Mouse (Mus musculus) activated CD4-positive, CD25-positive, alpha-beta regulatory T cell, adult 4 months (primary cell): ENCODE measurements at regions not wholly inside any gene's neighbourhood (a gene's known extent, or its start where the extent isn't known, plus 50 kb on each side); places are given as distances from the start of the nearest gene placed in this dataset.

Source experiments
- ATAC-seq: one replicate; pipeline ENCODE4 v1.8.0; 2017

DNA sequence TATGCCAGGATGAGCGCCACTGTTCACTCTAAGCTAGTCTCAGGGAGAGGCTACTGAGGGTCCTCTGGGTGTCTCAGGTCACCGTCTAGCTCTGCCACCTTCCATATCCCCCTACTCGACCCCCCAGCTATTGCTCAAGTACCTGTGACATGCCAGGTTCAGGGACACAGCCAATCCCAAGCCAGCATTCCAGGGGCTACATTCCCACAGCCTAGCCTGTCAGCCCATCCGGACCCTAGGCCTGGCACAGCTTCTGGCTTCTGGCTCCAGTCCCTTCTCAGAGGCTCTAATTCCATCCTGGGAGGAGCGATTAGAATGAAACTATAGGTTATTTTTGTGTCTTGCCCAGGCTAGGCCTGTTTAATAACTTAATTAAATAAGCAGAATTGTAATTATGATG lies 105.2 kb downstream of the 1810010D01Rik start:
- no peak for ATAC-seq

DNA sequence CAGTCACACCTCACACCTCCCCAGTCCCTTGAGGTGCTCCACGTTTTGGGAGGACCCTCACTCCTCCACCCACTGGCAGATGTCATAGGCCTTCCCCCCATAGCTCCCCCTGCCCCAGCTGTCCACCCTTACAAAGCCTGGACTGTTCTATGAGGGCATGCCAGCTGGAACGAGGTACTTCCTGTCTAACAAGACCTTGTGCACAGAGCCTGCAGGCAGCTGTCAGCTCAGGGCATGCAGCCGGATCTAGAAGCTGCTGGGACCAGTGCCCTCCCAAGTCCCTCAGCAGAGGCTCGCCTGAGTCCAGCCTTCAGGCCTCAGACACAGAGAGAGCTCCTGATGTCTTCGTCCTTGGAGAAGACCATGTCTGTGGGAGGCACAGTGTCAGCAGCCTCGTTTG lies 105.7 kb downstream of the 1810010D01Rik start:
- ATAC-seq = no peak

DNA sequence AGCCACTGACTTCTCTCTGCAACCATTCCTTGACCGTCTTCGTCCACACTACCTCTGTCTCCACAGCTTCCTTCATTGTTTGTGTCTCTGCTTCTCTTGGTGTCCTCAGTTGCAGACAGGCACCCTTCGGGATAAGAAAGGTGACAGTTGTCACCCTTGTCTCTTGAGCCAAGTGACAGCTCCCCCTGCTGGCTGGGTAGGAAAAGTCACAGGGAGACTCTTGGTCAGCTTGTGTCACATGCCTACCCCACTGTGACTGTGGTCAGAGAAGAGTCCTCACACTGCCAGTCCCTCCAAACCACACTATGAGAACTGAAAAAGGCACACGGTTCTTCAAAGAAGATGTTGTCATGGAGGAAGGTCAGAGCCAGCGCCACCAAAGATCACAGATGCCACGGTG lies 109.6 kb downstream of the 1810010D01Rik start:
- ATAC-seq = no peak

DNA sequence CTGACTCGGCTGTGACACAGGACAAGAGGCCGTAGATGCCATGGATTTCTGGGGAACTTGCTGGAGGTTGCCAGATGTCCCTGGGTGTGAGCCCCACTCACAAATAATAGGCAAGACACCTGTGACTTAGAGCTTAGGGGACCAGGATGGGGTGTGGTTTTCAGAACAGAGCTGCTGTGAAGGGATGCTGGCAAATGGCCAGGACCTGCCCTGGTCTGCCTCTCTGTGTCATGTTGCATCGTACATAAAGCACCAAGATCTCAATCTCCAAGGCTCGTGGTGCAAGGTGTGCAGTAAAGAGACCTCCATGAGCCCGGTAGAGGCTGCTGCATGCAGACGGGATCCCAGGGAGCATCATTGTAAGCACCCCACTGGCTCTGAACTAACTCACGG lies 113.8 kb downstream of the 1810010D01Rik start:
- ATAC-seq = no peak

DNA sequence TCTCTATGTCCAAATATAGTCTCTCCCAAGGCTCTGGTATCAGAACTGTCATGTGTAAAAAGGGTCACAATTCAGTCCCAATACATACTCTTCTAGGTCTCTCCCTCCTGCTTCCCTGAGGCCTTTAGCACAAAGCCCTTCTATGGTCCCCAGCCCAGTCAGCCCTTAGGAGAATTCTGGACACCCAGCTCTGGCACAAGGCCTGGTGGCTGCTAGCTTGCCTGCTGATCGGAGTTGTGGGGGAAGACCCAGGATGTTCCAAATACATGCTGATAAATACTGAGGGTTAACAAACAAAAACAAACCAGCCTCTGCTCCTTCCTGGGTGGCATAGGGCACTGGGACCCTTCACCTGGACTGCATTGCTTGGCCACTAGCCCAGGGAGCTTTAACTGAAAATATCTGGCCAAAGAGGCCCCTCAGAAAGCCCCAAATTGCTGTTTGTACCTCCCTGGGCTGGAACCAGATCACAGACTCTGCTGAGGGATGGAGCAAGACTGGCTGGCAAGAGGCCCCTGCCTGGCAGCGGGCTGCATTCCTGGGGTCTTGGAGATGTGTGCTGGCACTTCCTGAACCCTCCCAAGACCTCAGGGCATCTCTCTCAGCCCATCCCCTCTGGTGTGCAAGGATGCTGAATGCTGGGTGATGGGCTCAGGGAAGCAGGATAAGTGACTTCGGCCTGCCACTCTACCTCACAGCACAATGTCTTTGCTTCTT lies 114.3 kb downstream of the 1810010D01Rik start:
- ATAC-seq = no peak

DNA sequence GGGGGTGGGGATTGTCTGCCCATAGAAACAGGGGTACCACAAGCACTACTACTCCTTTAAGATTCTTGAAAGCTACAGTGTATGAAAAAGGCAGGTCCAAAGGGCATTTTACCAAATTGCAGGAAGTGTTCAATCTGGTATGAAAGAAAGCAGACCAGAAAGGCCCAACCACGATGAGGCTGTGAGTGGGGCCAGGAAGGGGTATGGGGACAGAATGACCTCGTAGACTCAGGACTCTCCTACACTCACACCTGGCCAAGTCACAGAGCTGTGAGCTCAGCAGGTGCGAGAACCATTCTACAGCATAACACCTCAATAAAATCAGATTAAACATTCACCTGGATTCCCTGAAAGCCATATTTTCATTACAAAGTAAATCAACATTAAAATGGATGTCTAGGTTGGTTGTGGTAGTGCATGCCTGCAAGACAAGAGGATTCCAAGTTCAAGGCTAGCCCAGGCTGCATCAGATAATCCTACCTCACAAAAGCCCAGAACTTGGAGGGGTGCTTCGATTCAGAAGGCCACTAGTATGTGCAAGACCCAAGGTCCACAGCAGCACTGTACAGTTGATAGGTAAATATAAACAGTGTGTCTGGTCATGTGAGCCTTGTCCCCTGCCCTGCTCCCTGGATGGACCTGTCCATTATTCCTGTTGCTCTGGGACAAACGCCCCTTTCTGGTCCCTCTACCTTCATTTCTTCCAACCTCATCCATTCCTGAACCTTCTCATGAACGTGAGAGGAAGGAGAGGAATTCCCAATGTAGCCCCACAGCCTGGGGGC lies 115.3 kb downstream of the 1810010D01Rik start:
- ATAC-seq = no peak

DNA sequence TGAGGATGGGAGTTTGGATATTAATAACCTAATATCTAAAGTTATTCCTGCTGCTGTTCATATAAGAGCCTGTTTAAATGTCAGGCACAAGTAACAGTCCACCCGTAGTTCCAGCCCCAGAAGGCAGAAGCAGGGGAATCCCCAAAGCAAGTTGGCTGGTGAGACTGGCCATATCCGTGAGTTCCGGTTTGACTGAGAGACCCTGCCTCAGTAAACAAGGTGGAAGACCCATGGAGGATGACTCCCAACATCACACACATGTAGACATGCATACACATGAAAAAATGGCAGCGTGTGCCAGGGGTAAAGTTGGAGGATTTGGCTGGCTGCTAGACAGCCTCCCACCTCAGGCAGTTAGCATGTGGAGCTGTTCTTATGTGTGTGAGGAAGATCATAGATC lies 117.1 kb downstream of the 1810010D01Rik start:
- ATAC-seq = no peak

DNA sequence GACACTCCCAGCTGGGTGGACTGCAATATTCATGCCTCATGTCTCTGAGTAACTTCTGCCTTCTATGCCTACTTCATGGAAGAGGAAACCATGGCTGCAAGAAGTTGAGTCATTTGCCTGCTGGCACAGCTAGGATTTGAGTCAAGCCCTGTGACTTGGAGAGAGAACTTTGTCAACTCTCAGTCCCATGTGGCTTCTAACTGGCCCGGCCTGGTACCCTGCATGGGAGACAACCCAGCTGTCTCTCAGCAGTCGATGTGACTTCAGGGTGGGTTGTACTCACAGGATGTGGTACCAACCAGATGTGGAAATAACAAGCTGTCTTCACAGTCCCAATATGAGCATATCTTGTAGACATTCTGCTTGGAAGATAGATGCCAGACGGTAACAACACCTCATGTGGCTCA lies 118.6 kb downstream of the 1810010D01Rik start:
- no peak for ATAC-seq

DNA sequence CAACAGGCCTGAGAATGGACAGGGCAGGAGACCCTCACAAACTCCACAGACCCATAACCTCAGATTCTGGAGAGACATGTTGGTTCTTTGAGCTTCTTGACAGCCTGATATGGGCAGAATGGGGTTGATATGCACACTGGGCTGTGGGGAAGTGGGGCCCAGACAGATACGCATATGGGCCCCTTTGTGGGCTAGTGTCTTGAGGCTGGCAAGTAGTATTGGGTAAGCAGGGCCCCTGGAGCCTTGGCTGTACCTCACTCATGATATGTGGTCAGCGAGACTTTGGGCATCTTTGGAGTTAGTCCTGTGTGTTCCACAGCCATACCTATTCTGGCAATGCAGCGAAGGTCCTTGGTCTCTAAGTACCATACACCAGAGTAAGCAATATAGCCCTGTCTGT lies 119.3 kb downstream of the 1810010D01Rik start:
- ATAC-seq = no peak

DNA sequence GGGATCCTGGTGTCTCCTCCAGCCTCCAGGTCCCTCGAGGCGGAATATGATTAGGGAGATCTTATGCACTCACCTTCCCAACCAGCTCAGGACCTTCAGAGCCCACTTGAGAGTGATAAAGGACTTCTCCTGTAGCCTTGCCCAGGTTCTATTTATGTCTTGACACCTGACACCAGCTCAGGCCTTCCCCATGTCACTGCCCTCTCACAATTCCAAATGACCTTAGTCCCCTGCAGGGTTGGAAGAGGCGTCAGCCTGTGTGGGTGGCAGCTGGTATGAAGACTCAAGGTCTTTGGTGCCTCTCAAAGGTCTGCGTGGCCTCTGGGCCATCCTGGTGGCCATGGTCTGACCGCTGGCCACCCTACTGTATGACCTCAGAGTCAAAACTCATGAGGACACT lies 120.1 kb downstream of the 1810010D01Rik start:
- no peak for ATAC-seq

DNA sequence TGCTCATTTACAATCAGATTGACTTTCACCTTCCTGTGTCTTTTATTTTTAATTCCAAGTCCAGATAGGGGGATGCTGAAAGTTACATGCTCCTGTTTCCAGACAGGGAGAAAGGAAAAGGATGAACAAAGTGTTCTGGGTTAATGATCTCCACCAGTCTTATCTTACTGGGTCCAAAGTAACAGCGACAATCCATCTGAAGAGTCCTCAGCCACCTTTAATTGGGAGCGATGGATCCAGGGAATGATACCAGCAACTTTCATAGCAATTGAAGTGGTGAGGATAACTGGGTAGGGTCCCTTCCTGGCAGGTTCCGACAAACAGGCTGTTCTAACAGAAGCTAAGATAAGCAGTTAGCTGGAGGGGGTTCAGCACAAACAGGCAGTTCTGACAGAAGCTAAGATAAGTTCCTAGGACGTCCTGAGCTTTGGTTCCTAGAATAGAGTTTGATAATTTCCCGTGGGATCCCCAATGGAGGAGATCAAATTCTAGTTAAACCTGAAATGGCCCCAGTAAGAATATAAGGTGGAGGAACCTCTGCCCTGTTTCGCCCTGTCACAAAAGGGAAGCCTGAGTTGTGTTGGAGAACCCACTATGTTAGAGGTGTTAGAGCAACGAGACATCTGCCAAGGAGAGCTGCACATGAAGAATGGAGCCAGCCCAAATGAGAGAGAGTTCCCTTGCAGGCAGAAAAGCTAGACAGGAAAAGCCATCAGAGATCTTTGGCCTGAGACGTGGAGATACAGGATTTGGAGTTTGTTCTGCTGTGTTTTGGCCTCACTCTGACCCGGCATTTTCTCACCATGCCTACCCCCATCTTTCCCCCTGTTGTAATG lies 124.8 kb downstream of the 1810010D01Rik start:
- no peak for ATAC-seq

DNA sequence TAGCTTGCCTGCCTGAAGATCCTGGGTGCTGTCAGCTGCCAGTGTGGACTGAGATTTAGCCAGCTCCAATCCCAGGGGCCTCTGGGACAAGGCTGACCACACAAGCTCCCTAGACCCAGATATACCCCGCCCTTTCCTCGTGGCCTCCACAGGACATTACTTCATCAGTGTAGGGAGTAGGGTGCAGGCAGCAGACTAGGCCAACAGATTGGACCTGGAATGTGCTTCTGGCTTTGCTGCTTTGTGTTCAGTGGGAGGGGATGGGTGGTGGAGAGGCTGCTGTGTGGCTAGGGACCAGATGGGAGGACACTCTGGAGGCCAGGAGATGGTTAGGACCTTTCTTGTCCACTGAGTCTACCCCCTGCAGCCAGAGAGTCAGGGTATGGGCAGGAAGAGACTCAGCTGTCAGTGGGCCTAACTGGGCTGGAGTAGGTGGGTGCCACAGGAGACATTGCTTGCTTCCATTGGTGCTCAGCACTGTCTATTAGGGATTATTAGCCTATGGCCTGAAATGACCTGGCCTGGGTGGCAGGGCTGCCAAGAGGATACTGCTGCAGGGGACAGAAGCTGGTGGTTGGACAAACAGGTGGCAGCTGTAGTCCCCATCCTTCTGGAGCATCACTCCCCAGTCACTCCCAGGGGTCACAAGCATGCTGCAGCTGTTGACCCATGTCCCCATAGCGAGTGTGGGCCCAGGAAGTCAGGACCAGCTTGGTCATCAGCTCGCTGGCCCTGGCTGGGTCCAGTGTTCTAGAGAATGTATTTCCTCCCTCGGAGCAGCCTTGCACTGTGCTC lies 132.5 kb upstream of the Ccnd1 start:
- ATAC-seq = no peak

DNA sequence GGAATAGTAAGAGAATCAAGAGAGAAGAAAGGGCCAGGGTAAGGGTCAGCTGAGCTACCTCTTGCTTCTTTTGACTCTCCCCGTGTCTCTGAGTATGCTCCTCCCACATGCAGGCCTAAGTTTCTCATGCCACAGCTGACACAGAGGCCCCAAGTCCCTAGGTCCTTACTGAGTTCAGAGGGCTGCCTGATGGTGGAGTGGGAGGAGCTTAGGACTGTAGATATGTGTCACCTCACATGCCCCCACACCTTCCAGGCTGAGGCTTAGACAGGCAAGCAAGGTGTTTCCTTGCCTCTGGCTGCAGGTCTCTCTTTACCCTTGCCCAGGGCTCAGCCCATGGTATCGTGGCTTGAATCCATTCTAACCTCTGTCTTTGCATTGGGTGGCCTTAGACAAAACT lies 131.8 kb upstream of the Ccnd1 start:
- no peak for ATAC-seq

DNA sequence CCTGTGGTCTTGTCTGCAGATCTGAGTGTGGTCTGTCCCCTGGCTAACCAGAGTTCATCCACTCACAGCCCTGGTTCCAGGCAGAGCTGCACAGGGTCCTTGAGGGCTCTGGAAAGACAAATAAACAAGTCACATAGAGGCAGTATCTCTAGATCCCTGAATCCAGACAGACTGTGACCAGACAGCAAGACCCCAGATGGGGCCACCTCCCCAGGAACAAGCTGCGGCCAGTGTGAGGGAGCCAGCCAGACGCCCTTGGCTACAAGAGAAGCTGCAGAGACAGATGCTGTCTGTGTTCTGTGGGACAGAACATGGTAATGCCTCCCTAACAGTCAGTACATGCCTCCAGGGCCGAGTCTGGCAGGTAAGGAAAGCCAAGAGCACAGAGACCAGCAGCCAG lies 127.6 kb upstream of the Ccnd1 start:
- ATAC-seq = no peak

DNA sequence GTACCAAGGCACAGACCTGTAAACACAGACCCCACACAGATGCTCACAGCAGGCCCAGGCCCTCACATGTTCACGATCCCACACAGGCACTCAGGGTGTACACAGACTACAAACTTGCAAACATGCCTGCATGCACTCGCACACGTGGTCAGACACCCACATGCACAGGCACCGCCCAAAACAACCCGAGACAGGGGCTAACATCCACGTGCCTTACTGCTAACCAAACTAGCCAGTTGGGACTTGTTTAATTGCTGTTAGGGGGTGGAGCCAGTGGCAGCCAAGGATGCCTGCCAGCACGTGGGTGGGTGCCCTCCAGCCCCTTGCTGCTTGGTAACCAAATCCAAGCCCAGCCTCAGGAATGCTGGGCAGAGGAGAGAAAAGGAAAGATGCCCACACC lies 116.6 kb upstream of the Ccnd1 start:
- ATAC-seq = no peak

DNA sequence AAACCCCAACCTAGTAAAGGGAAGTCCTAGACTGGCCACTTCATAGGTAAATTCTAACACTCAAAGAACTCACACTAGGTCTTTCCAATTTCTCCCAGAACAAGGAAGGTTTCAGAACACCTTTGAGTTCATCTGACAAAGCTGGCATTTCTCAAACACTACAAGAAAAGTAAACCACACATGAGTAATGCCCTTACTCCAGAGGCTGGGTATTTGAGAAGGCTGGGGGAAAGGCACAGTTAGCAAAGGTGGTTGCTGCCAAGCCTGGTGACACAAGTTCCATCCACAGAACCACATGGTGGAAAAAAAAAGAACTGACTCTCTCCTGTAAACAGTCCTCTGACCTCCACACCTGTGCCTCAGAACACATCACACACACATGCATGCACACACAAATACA lies 111.9 kb upstream of the Ccnd1 start:
- ATAC-seq = no peak

DNA sequence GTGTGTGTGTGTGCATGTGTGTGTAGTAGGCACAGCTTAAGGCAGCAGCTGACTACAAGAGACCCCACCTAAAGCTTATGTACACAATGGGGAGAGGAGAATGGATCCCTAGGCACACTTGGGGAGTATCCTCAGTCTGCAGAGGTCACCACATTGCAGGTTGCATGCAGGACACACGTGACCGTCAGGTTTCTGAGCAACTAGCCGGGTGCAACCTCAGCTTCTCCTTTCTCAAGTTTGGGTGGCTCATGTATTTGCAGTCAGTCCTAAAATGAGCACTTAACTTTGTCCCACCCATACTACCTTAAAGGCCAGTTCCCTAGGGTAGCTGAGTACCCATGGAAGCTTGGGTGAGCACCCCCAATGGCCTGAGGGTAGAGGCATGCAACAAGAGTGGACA lies 111.0 kb upstream of the Ccnd1 start:
- no peak for ATAC-seq

DNA sequence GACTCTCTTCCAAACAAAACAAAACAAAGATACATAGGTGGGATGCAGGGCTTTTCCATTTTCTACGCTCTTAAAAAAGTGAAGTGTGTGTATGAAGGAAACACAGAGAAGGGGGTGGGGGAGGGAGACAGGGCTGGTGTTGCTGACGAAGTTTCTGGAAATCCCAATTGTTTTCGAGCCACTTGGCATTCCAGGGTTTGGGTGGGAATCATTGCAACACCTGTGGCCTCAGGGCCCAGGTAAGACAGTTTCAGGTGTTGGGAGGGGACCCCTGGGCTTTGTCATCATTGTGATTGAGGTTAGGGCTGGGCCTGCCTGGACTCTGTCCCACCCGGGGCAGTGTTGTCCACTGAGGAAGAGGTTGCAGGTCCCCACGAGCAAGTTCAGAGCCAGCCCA lies 108.8 kb upstream of the Ccnd1 start:
- no peak for ATAC-seq

DNA sequence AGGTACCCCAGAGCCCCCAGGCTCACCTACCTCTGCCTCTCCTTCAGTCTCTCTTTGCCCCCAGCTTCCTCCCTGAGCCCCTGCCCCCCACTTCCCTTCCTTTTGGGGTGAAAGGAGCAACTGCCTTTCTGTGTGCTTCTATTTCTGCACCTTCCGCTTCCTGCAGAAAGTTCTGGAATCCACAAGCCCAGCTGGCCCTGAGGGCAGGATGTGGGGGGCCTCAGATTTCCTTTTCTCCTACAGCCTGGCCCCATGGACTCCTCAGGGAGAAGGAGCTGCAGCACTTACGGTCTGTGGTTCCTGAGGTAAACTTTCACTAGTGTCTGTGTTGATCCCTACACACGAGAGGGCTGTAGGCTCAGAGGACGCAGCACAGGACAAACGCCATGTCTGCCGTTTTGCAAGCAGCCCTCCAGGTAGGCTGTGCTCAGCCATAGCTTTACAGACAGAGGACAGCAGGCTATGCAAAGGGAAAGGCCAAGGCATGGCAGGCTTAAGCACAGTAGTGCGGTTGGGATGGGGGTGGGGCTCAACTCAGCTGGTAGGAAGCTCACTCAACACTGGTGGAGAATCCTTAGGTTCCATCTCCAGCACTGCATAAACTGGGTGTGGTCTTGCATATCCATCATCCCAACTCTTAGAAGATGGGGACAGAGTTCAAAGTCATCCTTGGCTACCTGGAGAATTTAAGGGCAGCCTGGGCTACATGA lies 108.2 kb upstream of the Ccnd1 start:
- no peak for ATAC-seq

DNA sequence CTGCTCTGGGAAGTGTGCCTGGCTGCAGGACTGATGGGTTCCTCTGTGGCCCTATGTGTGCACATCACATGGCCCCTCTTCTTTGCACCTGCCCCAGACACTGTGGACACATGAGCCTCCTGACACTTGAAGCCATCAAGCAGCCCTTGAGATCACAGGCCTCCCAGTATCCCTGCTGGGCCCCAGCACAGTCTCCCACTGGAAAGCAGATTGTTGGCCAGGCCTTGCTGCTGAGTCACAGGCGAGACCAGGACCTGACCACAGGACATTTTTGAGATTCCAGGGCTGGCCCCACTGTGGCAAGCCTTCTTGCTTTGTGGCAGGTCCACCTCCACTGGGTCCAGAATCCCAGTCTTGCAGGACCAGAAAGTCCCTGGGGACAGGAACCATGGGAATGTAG lies 105.5 kb upstream of the Ccnd1 start:
- no peak for ATAC-seq

DNA sequence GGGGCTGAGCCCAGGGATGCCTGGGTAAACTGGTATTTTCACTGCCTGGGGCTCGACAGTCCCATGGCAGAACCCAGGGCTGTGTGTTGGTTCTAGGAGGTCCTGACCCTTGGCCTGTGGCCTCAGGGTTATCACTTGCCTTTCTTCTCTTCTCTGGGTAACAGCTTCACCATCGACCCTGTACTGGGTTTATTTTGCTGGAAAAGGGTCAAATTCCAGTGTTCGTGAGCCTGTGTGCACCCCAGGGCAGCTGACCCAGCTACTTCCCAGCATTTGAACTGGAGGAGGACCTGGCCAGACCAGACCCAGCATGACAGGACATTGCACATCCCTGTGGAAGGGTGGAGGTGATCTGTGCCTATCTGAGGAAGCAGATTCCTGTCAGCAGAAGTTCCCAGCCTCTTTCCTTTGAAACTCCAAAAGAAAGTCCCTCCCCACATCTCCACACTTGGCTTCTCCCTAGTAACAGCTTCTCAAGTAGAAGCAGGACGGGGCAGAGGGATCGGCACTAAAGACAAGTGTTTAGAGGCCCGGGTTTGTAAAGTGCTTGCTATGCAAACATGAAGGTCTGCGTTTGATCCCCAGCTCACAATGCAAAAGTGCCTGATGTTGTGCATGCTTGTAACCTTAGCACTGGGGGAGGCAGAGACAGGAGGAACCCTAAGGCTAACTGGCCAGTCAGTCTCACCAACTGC lies 103.9 kb upstream of the Ccnd1 start:
- no peak for ATAC-seq
